Mouse (Mus musculus): Measurements from ENCODE around the gene Myrf. TPM values are rescaled to one million over a fixed set of nuclear protein-coding genes. Genes with fewer than 3 reads are reported as not detected.
"Not testable (repeated sequence)": the region's sequence is repeated elsewhere in the genome, so short reads cannot be mapped to it uniquely, and the experiment has no call there.

Gene Myrf
- total RNA-seq, 2 experiments from 2014 or later, result not detected

- no peak for ATAC-seq (replicated peaks; ENCODE audit: low FRiP score, low TSS enrichment, poor library complexity, severe bottlenecking)
Observed at GRCm38 (mm10) chr19:10185876-10186275, 54.7 kb downstream of the Myrf start.

GRCm38 (mm10) chr19:10184096-10184495 lies 56.5 kb downstream of the Myrf start:
- ATAC-seq (replicated peaks; ENCODE audit: low FRiP score, low TSS enrichment, poor library complexity, severe bottlenecking), result no peak

- peak; percentile 64 for ATAC-seq (replicated peaks; ENCODE audit: low FRiP score, low TSS enrichment, poor library complexity, severe bottlenecking)
Observed at GRCm38 (mm10) chr19:10183299-10183983, 57.1 kb downstream of the Myrf start.

- ATAC-seq (replicated peaks; ENCODE audit: low FRiP score, low TSS enrichment, poor library complexity, severe bottlenecking), result peak; percentile 91
Observed at GRCm38 (mm10) chr19:10182670-10183298, 57.8 kb downstream of the Myrf start, which contains the start of gene Fads1. Gene Fads1 (plus strand): TSS chr19:10182888.

GRCm38 (mm10) chr19:10182142-10182541 lies 58.4 kb downstream of the Myrf start:
- peak; percentile 25; the same call in 1 of the 2 replicates for ATAC-seq (replicated peaks; ENCODE audit: low FRiP score, low TSS enrichment, poor library complexity, severe bottlenecking)

- no peak for ATAC-seq (replicated peaks; ENCODE audit: low FRiP score, low TSS enrichment, poor library complexity, severe bottlenecking)
Observed at GRCm38 (mm10) chr19:10181225-10181624, 59.3 kb downstream of the Myrf start.

GRCm38 (mm10) chr19:10176941-10177372 lies 63.6 kb downstream of the Myrf start:
- ATAC-seq (replicated peaks; ENCODE audit: low FRiP score, low TSS enrichment, poor library complexity, severe bottlenecking), result no peak

GRCm38 (mm10) chr19:10176477-10176876 lies 64.1 kb downstream of the Myrf start:
- ATAC-seq (replicated peaks; ENCODE audit: low FRiP score, low TSS enrichment, poor library complexity, severe bottlenecking), result no peak

- ATAC-seq (replicated peaks; ENCODE audit: low FRiP score, low TSS enrichment, poor library complexity, severe bottlenecking), result no peak
Observed at GRCm38 (mm10) chr19:10174956-10175355, 65.6 kb downstream of the Myrf start.

GRCm38 (mm10) chr19:10173844-10174539 lies 66.6 kb downstream of the Myrf start:
- peak; percentile 33; the same call in 1 of the 2 replicates for ATAC-seq (replicated peaks; ENCODE audit: low FRiP score, low TSS enrichment, poor library complexity, severe bottlenecking)

GRCm38 (mm10) chr19:10173116-10173718 lies 67.3 kb downstream of the Myrf start:
- peak; percentile 89 for ATAC-seq (replicated peaks; ENCODE audit: low FRiP score, low TSS enrichment, poor library complexity, severe bottlenecking)

GRCm38 (mm10) chr19:10171846-10172245 lies 68.7 kb downstream of the Myrf start:
- ATAC-seq (replicated peaks; ENCODE audit: low FRiP score, low TSS enrichment, poor library complexity, severe bottlenecking), result no peak

- no peak for ATAC-seq (replicated peaks; ENCODE audit: low FRiP score, low TSS enrichment, poor library complexity, severe bottlenecking)
Observed at GRCm38 (mm10) chr19:10171359-10171758, 69.2 kb downstream of the Myrf start.

- no peak for ATAC-seq (replicated peaks; ENCODE audit: low FRiP score, low TSS enrichment, poor library complexity, severe bottlenecking)
Observed at GRCm38 (mm10) chr19:10170466-10170865, 70.1 kb downstream of the Myrf start.

- ATAC-seq (replicated peaks; ENCODE audit: low FRiP score, low TSS enrichment, poor library complexity, severe bottlenecking), result not testable (repeated sequence)
Observed at GRCm38 (mm10) chr19:10169692-10170330, 70.7 kb downstream of the Myrf start.

GRCm38 (mm10) chr19:10169179-10169578 lies 71.4 kb downstream of the Myrf start:
- no peak for ATAC-seq (replicated peaks; ENCODE audit: low FRiP score, low TSS enrichment, poor library complexity, severe bottlenecking)

- ATAC-seq (replicated peaks; ENCODE audit: low FRiP score, low TSS enrichment, poor library complexity, severe bottlenecking), result no peak
Observed at GRCm38 (mm10) chr19:10168441-10168840, 72.1 kb downstream of the Myrf start.

- no peak for ATAC-seq (replicated peaks; ENCODE audit: low FRiP score, low TSS enrichment, poor library complexity, severe bottlenecking)
Observed at GRCm38 (mm10) chr19:10167951-10168350, 72.6 kb downstream of the Myrf start.

GRCm38 (mm10) chr19:10167112-10167511 lies 73.4 kb downstream of the Myrf start:
- ATAC-seq (replicated peaks; ENCODE audit: low FRiP score, low TSS enrichment, poor library complexity, severe bottlenecking), result no peak

Measured in megakaryocyte-erythroid progenitor cell, adult 5-6 weeks (primary cell).